Mouse (Mus musculus): ENCODE data around the gene Gm20777. TPM values are rescaled to one million over a fixed set of nuclear protein-coding genes. Genes with fewer than 3 reads are reported as not detected.

Gene Gm20777
- polyA plus RNA-seq (2012; rRNA removed; ENCODE audit: low replicate concordance), result not detected in 2 replicates

GRCm38 (mm10) chrY:10752350-10752749 lies at the start of gene Gm20777:
Gm20777 (minus strand) TSS chrY:10752450.

Other genes with a start within 250 kb of the Gm20777 start
- not detected in 2 replicates for gene Gm20737, start 216.4 kb downstream of the Gm20777 start, polyA plus RNA-seq (2012; rRNA removed; ENCODE audit: low replicate concordance)
- not detected in 2 replicates for gene Gm21775, start 199.0 kb downstream of the Gm20777 start, polyA plus RNA-seq (2012; rRNA removed; ENCODE audit: low replicate concordance)
- not detected in 2 replicates for gene Gm21900, start 136.1 kb downstream of the Gm20777 start, polyA plus RNA-seq (2012; rRNA removed; ENCODE audit: low replicate concordance)